ENCODE assay signal across 13 mouse cellular contexts in genomic region chr5:135522111-135522722, GRCm38 (mm10). TPM values are rescaled to one million over a fixed set of nuclear protein-coding genes. Genes with fewer than 3 reads are reported as not detected.
DNase-seq lines count a peak whose midpoint lies in the region; ATAC-seq and TF ChIP-seq lines count a peak whose summit lies in the region.
"Had no signal": no experiment of that assay in that cellular context is flagged by ENCODE, and none has a peak within 500 bp of the region (broad histone marks: within the 10 kb centered on the region; RNA-seq: fewer than 3 reads in every experiment).

No protein-coding gene starts in this region.

- peak; percentile 27; the same call in 1 of the 2 replicates for ATAC-seq in heart, embryonic 12.5 days (ENCODE audit: insufficient number of reproducible peaks, low FRiP score)

- no peak overlapping the region for H3K9ac ChIP-seq in heart, embryonic 12.5 days
- H3K9ac ChIP-seq: limb, embryonic 12.5 days had no signal

- peaks cover 5% of the 10 kb centered on the region; the same call in 1 of the 2 replicates for H3K36me3 ChIP-seq in heart, embryonic 12.5 days

- 42% methylated on average over 9 of the region's 9 CpGs for WGBS in lung, adult 2 months
- WGBS in heart, embryonic 12.5 days: 30% methylated on average over 9 of the region's 9 CpGs
- 45% methylated on average over 9 of the region's 9 CpGs for WGBS in olfactory bulb, adult 2 months

- DNase-seq in lung, adult 18-20 months: peak; percentile 42 to 61
- no peak for DNase-seq in lung, adult 2 months
- DNase-seq in adrenal gland, postnatal 10 days: peak; percentile 72
- no peak for DNase-seq in urinary bladder, adult 2 months (ENCODE audit: low spot score)
- DNase-seq in cerebellum, adult 11 months: no peak
- no peak for DNase-seq in cerebellum, adult 9-11 months
- DNase-seq: cerebellum, adult 9-10 months; kidney, postnatal 4 days; right cerebral cortex, postnatal 14 days had no signal

- no peaks in the 10 kb centered on the region for H3K27me3 ChIP-seq in heart, embryonic 12.5 days (replicated peaks)
- H3K27me3 ChIP-seq: limb, embryonic 12.5 days had no signal

- TF ChIP-seq CTCF in lung, adult 2 months (IDR thresholded peaks at IDR 0.05; ENCODE audit: insufficient read depth, low read length): no peak
- no peak for TF ChIP-seq CTCF in olfactory bulb, adult 2 months (IDR thresholded peaks at IDR 0.05; ENCODE audit: insufficient read depth, low read depth, low read length)

- no peak overlapping the region for H3K4me3 ChIP-seq in lung, adult 2 months (replicated peaks; ENCODE audit: extremely low read depth, low read depth, low read length)
- no peak overlapping the region for H3K4me3 ChIP-seq in heart, embryonic 12.5 days
- H3K4me3 ChIP-seq in olfactory bulb, adult 2 months (ENCODE audit: insufficient read depth, low read depth, low read length): no peak overlapping the region
- H3K4me3 ChIP-seq: limb, embryonic 12.5 days had no signal

- no peak for TF ChIP-seq POLR2A in lung, adult 2 months (IDR thresholded peaks at IDR 0.05; ENCODE audit: borderline replicate concordance, extremely low read depth, low read depth, low read length)
- no peak for TF ChIP-seq POLR2A in olfactory bulb, adult 2 months (IDR thresholded peaks at IDR 0.05; ENCODE audit: insufficient read depth, low read depth, low read length)

- 0 out of 2 replicates have a peak, but pooled peaks cover 3% of the 10 kb centered on the region for H3K9me3 ChIP-seq in heart, embryonic 12.5 days (replicated peaks)

- H3K4me1 ChIP-seq in lung, adult 2 months (ENCODE audit: control insufficient read depth, insufficient read depth, low read length): peaks cover 13% of the 10 kb centered on the region
- peaks cover 47% of the 10 kb centered on the region for H3K4me1 ChIP-seq in heart, embryonic 12.5 days (replicated peaks)
- peaks cover 22% of the 10 kb centered on the region for H3K4me1 ChIP-seq in olfactory bulb, adult 2 months (ENCODE audit: control insufficient read depth, insufficient read depth, low read length)

- peak overlapping the region; percentile 14; the same call in 1 of the 2 replicates for H3K4me2 ChIP-seq in heart, embryonic 12.5 days
- H3K4me2 ChIP-seq: limb, embryonic 12.5 days had no signal

- H3K27ac ChIP-seq in heart, embryonic 12.5 days (ENCODE audit: poor library complexity, severe bottlenecking): peak overlapping the region; percentile 91
- H3K27ac ChIP-seq in olfactory bulb, adult 2 months (ENCODE audit: insufficient read depth, low read depth, low read length): peak overlapping the region; percentile 24
- H3K27ac ChIP-seq: limb, embryonic 12.5 days; macrophage had no signal

RNA-seq across cellular contexts. Expression of gene Hip1, which starts 22.7 kb away (rescaled TPM):
- 53.8 and 66.9 TPM in 2 replicates for polyA plus RNA-seq in lung, adult 2 months (2012; rRNA removed)
- 10 to 100 TPM; 33.7 to 39.3 TPM for total RNA-seq in adrenal gland, postnatal 10 days (2021)
- polyA plus RNA-seq in heart, embryonic 12.5 days (2016; fragmentation: Nextera tagmentation; extraction: Ambion mirVana): 44.8 and 45.0 TPM in 2 replicates
- polyA plus RNA-seq in olfactory bulb, adult 2 months (2012; ENCODE audit: insufficient read depth, insufficient read length, low replicate concordance, missing spikeins): 69.9 TPM in 1 of 2 replicates, not detected in the other
- polyA plus RNA-seq in urinary bladder, adult 2 months (2012; rRNA removed): 25.3 and 33.6 TPM in 2 replicates

RNA-seq across cellular contexts. Expression of gene Ccl26, which starts 41.2 kb away (rescaled TPM):
- not detected in 2 replicates for polyA plus RNA-seq in lung, adult 2 months (2012; rRNA removed)
- total RNA-seq in adrenal gland, postnatal 10 days (2021): not detected
- not detected in 2 replicates for polyA plus RNA-seq in heart, embryonic 12.5 days (2016; fragmentation: Nextera tagmentation; extraction: Ambion mirVana)
- not detected in 2 replicates for polyA plus RNA-seq in olfactory bulb, adult 2 months (2012; ENCODE audit: insufficient read depth, insufficient read length, low replicate concordance, missing spikeins)
- polyA plus RNA-seq in urinary bladder, adult 2 months (2012; rRNA removed): not detected in 2 replicates
- polyA plus RNA-seq: limb, embryonic 12.5 days; macrophage had no signal

RNA-seq across cellular contexts. Expression of gene Ccl24, which starts 50.6 kb away (rescaled TPM):
- polyA plus RNA-seq in lung, adult 2 months (2012; rRNA removed): 1.6 and 1.8 TPM in 2 replicates
- total RNA-seq in adrenal gland, postnatal 10 days (2021): 1 to 10 TPM; 3.6 to 4.0 TPM
- polyA plus RNA-seq in heart, embryonic 12.5 days (2016; fragmentation: Nextera tagmentation; extraction: Ambion mirVana): 0.56 and 0.73 TPM in 2 replicates
- not detected in 2 replicates for polyA plus RNA-seq in olfactory bulb, adult 2 months (2012; ENCODE audit: insufficient read depth, insufficient read length, low replicate concordance, missing spikeins)
- polyA plus RNA-seq in urinary bladder, adult 2 months (2012; rRNA removed): 12.1 and 16.2 TPM in 2 replicates

Comparison
In these comparisons a context has a peak if more than half of its experiments do, and no peak if none do; other contexts are left out.
1. DNase-seq: peak in lung, adult 18-20 months (2 of 2) and adrenal gland, postnatal 10 days (single experiment); none in lung, adult 2 months (single experiment), urinary bladder, adult 2 months (single experiment), cerebellum, adult 11 months (single experiment) and cerebellum, adult 9-11 months (single experiment).